Mouse (Mus musculus) brain, embryonic 14.5 days (tissue): ENCODE results near the gene Hhat.

Source experiments
- CTCF ChIP-seq: fragments of 200-500 bp; IDR thresholded peaks from 2 replicates; pipeline ENCODE4 v1.5.1; 2012; ENCODE audit warnings: inconsistent platforms, mild to moderate bottlenecking, moderate library complexity, borderline replicate concordance; ENCODE audit not compliant: insufficient read depth, insufficient read length; ENCODE audit errors: extremely low read depth
- POLR2A ChIP-seq: fragments of 200-500 bp; IDR thresholded peaks from 2 replicates; pipeline ENCODE4 v1.6.1; 2012; ENCODE audit warnings: mild to moderate bottlenecking, inconsistent platforms, borderline replicate concordance; ENCODE audit not compliant: poor library complexity, insufficient read depth, insufficient read length, severe bottlenecking; ENCODE audit errors: extremely low read depth

GRCm38 (mm10) chr1:192603556-192603955 lies 167.5 kb downstream of the Hhat start:
- no peak for TF ChIP-seq POLR2A
- no peak for TF ChIP-seq CTCF
